In the genomic region with DNA sequence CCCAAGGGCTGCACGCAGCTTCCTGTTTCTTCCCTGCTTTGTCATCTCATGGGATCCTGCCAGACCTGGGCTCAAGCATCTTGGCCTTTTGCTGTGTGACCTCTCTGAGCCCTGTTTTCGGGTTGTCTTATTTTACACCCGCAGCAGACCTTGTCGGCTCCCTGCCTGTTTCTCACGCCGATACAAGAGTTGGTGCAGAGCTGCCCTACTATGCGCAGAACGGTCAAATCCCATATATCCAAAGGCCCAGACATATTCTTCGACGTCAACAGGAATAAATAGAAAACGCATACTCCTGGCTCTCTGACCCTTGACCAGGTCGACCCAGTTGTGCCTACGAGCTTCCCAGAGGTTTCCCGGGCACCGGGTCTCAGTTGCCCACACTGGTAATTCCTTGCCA, we compare ENCODE assay signal across 8 mouse cellular contexts. TPM values are rescaled to one million over a fixed set of nuclear protein-coding genes. Genes with fewer than 3 reads are reported as not detected.
DNase-seq lines count a peak whose midpoint lies in the region; ATAC-seq lines count a peak whose summit lies in the region.

No protein-coding gene starts in this region.

- no peaks in the 10 kb centered on the region; the same call in 1 of the 2 replicates for H3K36me3 ChIP-seq in lung, embryonic 16.5 days (ENCODE audit: control insufficient read depth, insufficient read depth, low read length)
- H3K36me3 ChIP-seq in forebrain, embryonic 14.5 days (ENCODE audit: control insufficient read depth, insufficient read depth, low read length), result no peaks in the 10 kb centered on the region
- H3K36me3 ChIP-seq in liver, embryonic 12.5 days, result no peaks in the 10 kb centered on the region; the same call in 1 of the 2 replicates
- no peaks in the 10 kb centered on the region for H3K36me3 ChIP-seq in stomach, embryonic 14.5 days (ENCODE audit: control insufficient read depth, insufficient read depth, low read length)

- peaks cover 3% of the 10 kb centered on the region; the same call in 1 of the 2 replicates for H3K9me3 ChIP-seq in lung, embryonic 16.5 days (ENCODE audit: control insufficient read depth, low read length)
- H3K9me3 ChIP-seq in forebrain, embryonic 14.5 days (replicated peaks; ENCODE audit: control insufficient read depth, low read length), result no peaks in the 10 kb centered on the region
- no peaks in the 10 kb centered on the region for H3K9me3 ChIP-seq in liver, embryonic 12.5 days (replicated peaks)
- no peaks in the 10 kb centered on the region for H3K9me3 ChIP-seq in stomach, embryonic 14.5 days (ENCODE audit: control insufficient read depth, low read depth, low read length)

- 72% methylated on average over 15 of the region's 15 CpGs for WGBS in lung, embryonic 16.5 days
- WGBS in forebrain, embryonic 14.5 days, result 84% methylated on average over 15 of the region's 15 CpGs
- WGBS in liver, embryonic 12.5 days (ENCODE audit: insufficient replicate concordance), result 71% methylated on average over 15 of the region's 15 CpGs
- WGBS in stomach, embryonic 14.5 days, result 79% methylated on average over 15 of the region's 15 CpGs

- H3K4me1 ChIP-seq in lung, embryonic 16.5 days (replicated peaks; ENCODE audit: control insufficient read depth, insufficient read depth, low read length), result peaks cover 12% of the 10 kb centered on the region
- no peaks in the 10 kb centered on the region for H3K4me1 ChIP-seq in forebrain, embryonic 14.5 days (ENCODE audit: control insufficient read depth, insufficient read depth, low read length)
- H3K4me1 ChIP-seq in liver, embryonic 12.5 days, result peaks cover 25% of the 10 kb centered on the region
- H3K4me1 ChIP-seq in stomach, embryonic 14.5 days (ENCODE audit: control insufficient read depth, insufficient read depth, low read length), result peaks cover 12% of the 10 kb centered on the region; the same call in 1 of the 2 replicates

- H3K27me3 ChIP-seq in lung, embryonic 16.5 days (ENCODE audit: control insufficient read depth, insufficient read depth, low read depth, low read length), result no peaks in the 10 kb centered on the region
- H3K27me3 ChIP-seq in forebrain, embryonic 14.5 days (replicated peaks; ENCODE audit: control insufficient read depth, insufficient read depth, low read length), result no peaks in the 10 kb centered on the region
- no peaks in the 10 kb centered on the region for H3K27me3 ChIP-seq in liver, embryonic 12.5 days (replicated peaks)
- H3K27me3 ChIP-seq in stomach, embryonic 14.5 days (ENCODE audit: control insufficient read depth, insufficient read depth, low read length), result no peaks in the 10 kb centered on the region

- DNase-seq in lung, postnatal 14 days, result no peak
- no peak for DNase-seq in forebrain, embryonic 14.5 days (ENCODE audit: low spot score)
- no peak for DNase-seq in cerebellum, adult 8-10 months
- DNase-seq in B cell, adult 2 months, result no peak
- no peak for DNase-seq in lung, adult 18-20 months

- peak overlapping the region; percentile 39; the same call in 1 of the 2 replicates for H3K4me3 ChIP-seq in lung, embryonic 16.5 days (ENCODE audit: low read length)
- no peak overlapping the region for H3K4me3 ChIP-seq in forebrain, embryonic 14.5 days (ENCODE audit: low read depth, low read length)
- H3K4me3 ChIP-seq in liver, embryonic 12.5 days, result peak overlapping the region; percentile 46
- H3K4me3 ChIP-seq in stomach, embryonic 14.5 days (ENCODE audit: low read depth, low read length), result peak overlapping the region; percentile 28; the same call in 1 of the 2 replicates

- H3K9ac ChIP-seq in lung, embryonic 16.5 days (ENCODE audit: low read length), result peak overlapping the region; percentile 61
- 0 out of 2 replicates have a peak overlapping the region, but pooled peaks have one; percentile 29 for H3K9ac ChIP-seq in forebrain, embryonic 14.5 days (ENCODE audit: low read length)
- peak overlapping the region; percentile 49; the same call in 1 of the 2 replicates for H3K9ac ChIP-seq in liver, embryonic 12.5 days
- H3K9ac ChIP-seq in stomach, embryonic 14.5 days (replicated peaks; ENCODE audit: low read depth, low read length), result no peak overlapping the region

- 0 out of 2 replicates have a peak, but pooled peaks have one; percentile 10 for ATAC-seq in lung, embryonic 16.5 days (ENCODE audit: low read depth)
- no peak for ATAC-seq in forebrain, embryonic 14.5 days
- no peak for ATAC-seq in liver, embryonic 12.5 days
- no peak for ATAC-seq in stomach, embryonic 14.5 days (ENCODE audit: insufficient number of reproducible peaks, insufficient read depth, low FRiP score, low read depth)

- peak overlapping the region; percentile 57 for H3K4me2 ChIP-seq in lung, embryonic 16.5 days (ENCODE audit: low read depth, low read length)
- H3K4me2 ChIP-seq in forebrain, embryonic 14.5 days (ENCODE audit: low read length), result peak overlapping the region; percentile 46
- peak overlapping the region; percentile 66 for H3K4me2 ChIP-seq in liver, embryonic 12.5 days
- peak overlapping the region; percentile 47 for H3K4me2 ChIP-seq in stomach, embryonic 14.5 days (replicated peaks; ENCODE audit: low read depth, low read length)

- H3K27ac ChIP-seq in lung, embryonic 16.5 days (ENCODE audit: low read length), result peak overlapping the region; percentile 93
- no peak overlapping the region for H3K27ac ChIP-seq in forebrain, embryonic 14.5 days (ENCODE audit: low read depth, low read length)
- H3K27ac ChIP-seq in liver, embryonic 12.5 days, result peak overlapping the region; percentile 69; the same call in 1 of the 2 replicates
- peak overlapping the region; percentile 90 for H3K27ac ChIP-seq in stomach, embryonic 14.5 days (ENCODE audit: low read length)

RNA-seq across cellular contexts. Expression of gene 2900026A02Rik, which starts 40.3 kb away (rescaled TPM):
- polyA plus RNA-seq in lung, embryonic 16.5 days (2015; fragmentation: Nextera tagmentation; extraction: Ambion mirVana), result 12.6 TPM in 2 replicates
- polyA plus RNA-seq in forebrain, embryonic 14.5 days (2014; fragmentation: Nextera tagmentation; extraction: Ambion mirVana), result 2.1 and 2.7 TPM in 2 replicates
- polyA plus RNA-seq in liver, embryonic 12.5 days (2016; fragmentation: Nextera tagmentation; extraction: Ambion mirVana), result 1.9 and 2.0 TPM in 2 replicates
- polyA plus RNA-seq in stomach, embryonic 14.5 days (2014; fragmentation: Nextera tagmentation; extraction: Ambion mirVana), result 9.2 and 10.2 TPM in 2 replicates

RNA-seq across cellular contexts. Expression of gene Tmem211, which starts 46.0 kb away (rescaled TPM):
- not detected in 2 replicates for polyA plus RNA-seq in lung, embryonic 16.5 days (2015; fragmentation: Nextera tagmentation; extraction: Ambion mirVana)
- polyA plus RNA-seq in forebrain, embryonic 14.5 days (2014; fragmentation: Nextera tagmentation; extraction: Ambion mirVana), result not detected in 2 replicates
- not detected in 2 replicates for polyA plus RNA-seq in liver, embryonic 12.5 days (2016; fragmentation: Nextera tagmentation; extraction: Ambion mirVana)
- not detected in 2 replicates for polyA plus RNA-seq in stomach, embryonic 14.5 days (2014; fragmentation: Nextera tagmentation; extraction: Ambion mirVana)
